Mouse (Mus musculus): ENCODE measurements around the gene Celsr3. TPM values are rescaled to one million over a fixed set of nuclear protein-coding genes. Genes with fewer than 3 reads are reported as not detected.

Gene Celsr3
- 0.06 TPM for polyA plus RNA-seq (2014; fragmentation: Illumina TruSeq; extraction: RNeasy Lipid Tissue Mini Kit (QIAGEN cat#74804); ENCODE audit: low read depth, low replicate concordance)

GRCm38 (mm10) chr9:108825820-108826699 is at the start of gene Celsr3:
Gene Celsr3 (plus strand): TSS chr9:108826320.

GRCm38 (mm10) chr9:108783548-108784463 is 42.3 kb upstream of the Celsr3 start, which contains the start of gene Ip6k2:
Gene Ip6k2 (plus strand): TSS chr9:108783796.

GRCm38 (mm10) chr9:108808163-108808665 is 17.9 kb upstream of the Celsr3 start, which contains the start of gene Nckipsd:
Gene Nckipsd (plus strand): TSS chr9:108808368.

GRCm38 (mm10) chr9:108852976-108853375 is 26.9 kb downstream of the Celsr3 start, which contains the start of gene Slc26a6:
Gene Slc26a6 (plus strand): TSS chr9:108853283.

Other genes starting within 250 kb of the Celsr3 start
- gene Wdr6, start 247.6 kb upstream of the Celsr3 start, polyA plus RNA-seq (2014; fragmentation: Illumina TruSeq; extraction: RNeasy Lipid Tissue Mini Kit (QIAGEN cat#74804); ENCODE audit: low read depth, low replicate concordance), result 1.4 TPM
- not detected for gene P4htm, start 228.7 kb upstream of the Celsr3 start, polyA plus RNA-seq (2014; fragmentation: Illumina TruSeq; extraction: RNeasy Lipid Tissue Mini Kit (QIAGEN cat#74804); ENCODE audit: low read depth, low replicate concordance)
- 70.6 TPM for gene Arih2, start 176.9 kb upstream of the Celsr3 start, polyA plus RNA-seq (2014; fragmentation: Illumina TruSeq; extraction: RNeasy Lipid Tissue Mini Kit (QIAGEN cat#74804); ENCODE audit: low read depth, low replicate concordance)
- gene Slc25a20, start 164.2 kb upstream of the Celsr3 start, polyA plus RNA-seq (2014; fragmentation: Illumina TruSeq; extraction: RNeasy Lipid Tissue Mini Kit (QIAGEN cat#74804); ENCODE audit: low read depth, low replicate concordance), result 204 TPM
- gene Prkar2a, start 137.0 kb upstream of the Celsr3 start, polyA plus RNA-seq (2014; fragmentation: Illumina TruSeq; extraction: RNeasy Lipid Tissue Mini Kit (QIAGEN cat#74804); ENCODE audit: low read depth, low replicate concordance), result 248 TPM
- gene Ip6k2, start 42.5 kb upstream of the Celsr3 start, polyA plus RNA-seq (2014; fragmentation: Illumina TruSeq; extraction: RNeasy Lipid Tissue Mini Kit (QIAGEN cat#74804); ENCODE audit: low read depth, low replicate concordance), result 135 TPM
- not detected for gene Nckipsd, start 18.0 kb upstream of the Celsr3 start, polyA plus RNA-seq (2014; fragmentation: Illumina TruSeq; extraction: RNeasy Lipid Tissue Mini Kit (QIAGEN cat#74804); ENCODE audit: low read depth, low replicate concordance)
- 0.32 TPM for gene Slc26a6, start 27.0 kb downstream of the Celsr3 start, polyA plus RNA-seq (2014; fragmentation: Illumina TruSeq; extraction: RNeasy Lipid Tissue Mini Kit (QIAGEN cat#74804); ENCODE audit: low read depth, low replicate concordance)
- not detected for gene Tmem89, start 88.3 kb downstream of the Celsr3 start, polyA plus RNA-seq (2014; fragmentation: Illumina TruSeq; extraction: RNeasy Lipid Tissue Mini Kit (QIAGEN cat#74804); ENCODE audit: low read depth, low replicate concordance)
- 46.7 TPM for gene Uqcrc1, start 110.3 kb downstream of the Celsr3 start, polyA plus RNA-seq (2014; fragmentation: Illumina TruSeq; extraction: RNeasy Lipid Tissue Mini Kit (QIAGEN cat#74804); ENCODE audit: low read depth, low replicate concordance)
- not detected for gene Col7a1, start 127.3 kb downstream of the Celsr3 start, polyA plus RNA-seq (2014; fragmentation: Illumina TruSeq; extraction: RNeasy Lipid Tissue Mini Kit (QIAGEN cat#74804); ENCODE audit: low read depth, low replicate concordance)
- not detected for gene Ucn2, start 159.7 kb downstream of the Celsr3 start, polyA plus RNA-seq (2014; fragmentation: Illumina TruSeq; extraction: RNeasy Lipid Tissue Mini Kit (QIAGEN cat#74804); ENCODE audit: low read depth, low replicate concordance)
- gene Pfkfb4, start 165.5 kb downstream of the Celsr3 start, polyA plus RNA-seq (2014; fragmentation: Illumina TruSeq; extraction: RNeasy Lipid Tissue Mini Kit (QIAGEN cat#74804); ENCODE audit: low read depth, low replicate concordance), result 2.1 TPM
- gene Shisa5, start 212.2 kb downstream of the Celsr3 start, polyA plus RNA-seq (2014; fragmentation: Illumina TruSeq; extraction: RNeasy Lipid Tissue Mini Kit (QIAGEN cat#74804); ENCODE audit: low read depth, low replicate concordance), result 38.0 TPM
- not detected for gene Trex1, start 233.4 kb downstream of the Celsr3 start, polyA plus RNA-seq (2014; fragmentation: Illumina TruSeq; extraction: RNeasy Lipid Tissue Mini Kit (QIAGEN cat#74804); ENCODE audit: low read depth, low replicate concordance)
- gene Atrip, start 247.8 kb downstream of the Celsr3 start, polyA plus RNA-seq (2014; fragmentation: Illumina TruSeq; extraction: RNeasy Lipid Tissue Mini Kit (QIAGEN cat#74804); ENCODE audit: low read depth, low replicate concordance), result 6.4 TPM